Mouse (Mus musculus): ENCODE results near the gene Hs2st1.

Gene Hs2st1

DNA sequence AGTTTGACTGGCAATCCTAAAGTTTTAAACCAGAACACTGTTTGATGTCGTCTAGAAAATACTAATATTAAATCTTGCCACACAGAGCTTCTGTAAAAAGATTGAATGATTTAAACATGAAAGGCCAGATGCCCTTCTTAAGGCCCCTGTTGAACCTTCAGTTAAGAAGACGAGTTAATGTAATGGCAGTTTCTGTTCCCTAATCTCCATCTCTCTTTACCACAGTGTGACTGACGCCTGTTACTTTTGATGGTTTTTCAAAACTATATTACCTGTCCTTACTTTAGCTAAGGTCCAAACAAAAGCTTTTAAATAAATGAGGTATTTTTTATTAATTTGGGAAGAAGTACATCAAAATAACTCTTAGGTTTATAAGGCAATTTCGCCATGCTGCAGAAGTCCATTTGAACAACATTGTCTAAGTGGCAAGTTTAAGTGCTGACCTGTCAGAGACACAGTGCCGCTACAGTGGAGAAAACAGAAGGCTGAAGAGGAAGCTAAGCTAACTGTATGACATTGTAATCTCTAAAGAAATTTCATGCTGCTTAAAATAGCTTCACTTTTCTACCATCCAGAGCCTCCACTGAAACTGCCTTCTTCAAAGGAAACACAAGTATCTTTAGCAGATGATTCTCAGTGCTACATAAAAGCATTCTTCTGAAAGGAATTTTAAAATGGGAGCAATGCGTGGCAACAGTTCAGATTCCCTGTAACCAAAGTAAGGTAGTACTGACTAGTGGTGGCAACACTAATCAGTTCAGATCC, 15.0 kb upstream of the Hs2st1 start:
- no peak for DNase-seq (ENCODE audit: low read depth)

DNA sequence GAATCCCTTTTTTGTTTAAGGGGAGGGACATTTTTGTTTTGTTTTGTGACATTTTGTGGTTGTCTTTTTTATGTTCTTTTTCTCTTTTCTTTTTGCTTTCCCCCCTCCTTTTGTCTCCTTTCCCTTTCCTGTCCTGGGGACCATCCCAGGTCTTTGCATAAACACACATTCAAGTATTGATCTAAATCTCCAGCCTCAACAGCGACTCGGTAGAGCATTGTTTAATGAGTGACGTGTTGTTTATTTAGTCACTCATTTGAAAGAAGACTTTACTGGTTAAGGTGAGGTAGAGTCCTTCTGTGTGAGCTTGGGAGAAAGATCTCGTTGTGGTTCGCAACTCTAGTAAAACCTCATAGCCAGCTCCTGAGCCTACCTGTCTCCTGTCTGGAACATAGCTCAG, 13.8 kb upstream of the Hs2st1 start:
- no peak for DNase-seq (ENCODE audit: low read depth)

DNA sequence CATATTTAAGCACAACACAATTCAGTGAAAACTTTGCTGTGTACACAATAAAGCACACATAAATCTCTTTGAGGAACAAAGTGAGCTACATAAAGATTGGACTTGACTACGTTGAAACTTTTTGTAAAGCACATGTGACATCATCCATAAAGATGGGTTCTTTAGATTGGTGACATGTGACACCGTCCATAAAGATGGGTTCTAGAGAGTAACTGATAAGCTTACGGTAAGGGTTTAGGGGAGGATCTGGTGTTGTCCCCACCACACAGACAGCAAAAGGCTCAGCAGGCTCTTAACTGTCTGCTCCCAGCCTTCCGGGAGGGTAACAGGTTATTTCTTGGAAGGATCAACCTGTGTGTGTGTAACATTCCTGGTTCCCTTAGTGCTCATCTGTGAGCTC, 12.3 kb upstream of the Hs2st1 start:
- DNase-seq (ENCODE audit: low read depth): no peak

DNA sequence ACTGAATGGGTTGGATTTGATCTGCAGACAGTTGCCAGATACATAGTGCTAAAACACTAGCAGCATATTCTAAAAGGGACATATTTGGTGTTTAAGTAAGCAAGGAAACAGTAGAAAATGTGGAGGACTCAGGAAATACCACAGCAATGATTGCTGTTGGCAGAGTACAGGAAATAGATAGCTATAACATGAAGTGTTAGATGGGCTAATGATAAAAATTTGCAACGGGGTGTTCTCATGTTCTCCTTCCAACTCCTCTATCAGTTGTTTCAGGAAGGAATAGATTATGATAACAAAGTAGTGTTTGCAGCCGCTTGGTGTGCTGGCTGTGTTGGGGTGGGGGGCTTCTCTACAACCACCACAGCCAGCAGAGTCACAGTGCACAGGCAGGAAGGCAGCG, 11.9 kb upstream of the Hs2st1 start:
- no peak for DNase-seq (ENCODE audit: low read depth)

DNA sequence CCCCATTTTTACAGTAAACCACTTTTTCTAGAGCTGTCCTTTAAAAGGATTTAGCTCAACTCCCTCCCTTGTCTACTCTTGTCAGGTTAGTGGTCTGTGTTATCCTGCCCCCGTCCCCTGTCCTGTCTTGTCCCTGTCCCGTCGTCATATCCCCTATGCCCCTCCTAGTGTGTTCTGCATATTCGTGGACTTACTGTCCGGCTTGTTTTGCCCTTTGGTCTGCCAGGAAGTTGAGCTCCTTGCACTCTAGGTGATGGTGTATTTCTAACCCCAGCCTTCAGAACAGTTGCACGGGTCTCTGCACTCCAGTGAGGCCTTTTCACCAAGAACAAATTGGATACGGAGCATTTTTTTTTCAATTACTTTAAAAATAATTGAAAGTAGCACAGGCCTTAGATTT, 10.3 kb upstream of the Hs2st1 start:
- no peak for DNase-seq (ENCODE audit: low read depth)

DNA sequence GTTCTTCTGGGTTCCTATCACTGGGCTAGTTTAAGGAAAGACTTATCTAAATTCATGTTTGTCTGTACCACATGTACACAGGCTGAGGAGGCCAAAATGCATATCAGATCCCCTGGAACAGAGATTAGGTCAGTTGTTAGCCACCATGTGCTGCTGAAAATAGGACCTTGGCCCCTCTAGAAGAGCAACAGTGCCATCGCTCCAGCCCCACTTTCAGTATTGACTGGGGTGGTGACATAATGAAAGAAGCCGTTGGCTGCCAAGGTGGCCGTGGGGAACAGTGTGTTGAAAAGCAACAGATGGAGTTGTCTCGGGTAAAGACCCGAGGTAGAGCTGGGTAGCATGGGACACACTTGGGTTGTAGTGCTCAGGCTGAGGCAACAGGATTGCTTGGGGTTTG, 9.8 kb upstream of the Hs2st1 start:
- DNase-seq (ENCODE audit: low read depth): no peak

DNA sequence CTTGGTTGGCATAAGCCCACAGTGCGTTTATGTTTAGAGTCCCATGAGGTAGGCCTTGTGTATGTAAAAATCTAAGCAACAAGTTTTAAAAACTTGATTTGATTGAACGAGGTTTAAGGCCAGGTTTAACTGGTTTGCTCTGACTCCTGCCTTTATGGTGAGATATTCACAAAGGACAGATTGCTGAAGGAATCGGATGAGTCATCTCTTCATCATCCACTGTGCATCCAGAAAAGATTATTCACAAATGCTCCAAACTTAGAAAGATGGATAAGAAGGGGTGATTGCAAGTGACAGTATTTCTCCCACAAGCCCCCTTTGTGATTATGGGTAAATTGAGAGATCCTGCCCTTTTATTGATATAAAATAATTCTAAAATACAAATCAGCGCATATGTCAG, 8.9 kb upstream of the Hs2st1 start:
- DNase-seq (ENCODE audit: low read depth): no peak

DNA sequence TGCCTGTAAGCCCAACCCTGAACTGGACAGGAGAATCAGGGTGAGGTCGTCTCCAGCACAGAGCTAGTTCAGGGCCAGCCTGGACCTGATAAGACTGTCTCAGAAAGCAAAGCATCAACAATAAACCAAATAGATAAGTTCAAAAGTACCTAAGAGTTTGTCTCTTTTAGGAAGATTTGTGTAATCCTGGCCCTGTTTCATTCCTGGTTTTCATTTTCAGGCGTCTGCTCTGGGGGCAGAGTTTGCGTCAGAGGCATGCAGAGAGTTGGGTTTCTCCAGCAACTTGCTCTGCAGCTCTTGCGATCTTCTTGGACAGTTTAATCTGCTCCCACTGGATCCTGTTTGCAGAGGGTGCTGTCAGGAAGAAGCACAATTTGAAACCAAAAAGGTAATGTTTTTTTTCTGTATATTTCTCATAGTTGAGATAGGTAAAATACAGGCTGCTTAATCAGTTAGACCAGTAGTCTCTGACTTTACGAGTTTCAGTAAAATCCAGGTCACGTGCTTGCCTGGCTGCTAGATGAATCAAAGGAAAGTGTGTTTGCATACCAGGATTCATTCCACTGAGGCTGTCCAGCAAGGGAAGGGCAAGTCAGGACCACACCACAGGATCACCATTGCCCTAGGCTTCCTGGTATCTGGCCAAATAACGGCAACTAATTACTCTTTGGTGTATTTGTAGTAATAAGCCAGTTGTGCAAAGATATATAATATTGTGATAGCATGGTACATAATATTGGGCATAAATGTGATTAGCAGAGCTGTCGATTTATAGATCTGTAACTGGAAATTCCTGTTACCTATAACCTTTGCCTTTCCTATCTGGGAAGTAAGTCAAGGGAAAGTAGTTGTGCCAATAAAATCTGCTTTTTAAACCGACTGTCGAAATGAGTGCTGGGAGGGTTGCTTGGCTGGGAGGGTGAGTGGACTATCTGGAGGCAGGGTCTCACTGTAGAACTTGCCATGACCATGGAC, 7.7 kb upstream of the Hs2st1 start:
- DNase-seq (ENCODE audit: low read depth): no peak

DNA sequence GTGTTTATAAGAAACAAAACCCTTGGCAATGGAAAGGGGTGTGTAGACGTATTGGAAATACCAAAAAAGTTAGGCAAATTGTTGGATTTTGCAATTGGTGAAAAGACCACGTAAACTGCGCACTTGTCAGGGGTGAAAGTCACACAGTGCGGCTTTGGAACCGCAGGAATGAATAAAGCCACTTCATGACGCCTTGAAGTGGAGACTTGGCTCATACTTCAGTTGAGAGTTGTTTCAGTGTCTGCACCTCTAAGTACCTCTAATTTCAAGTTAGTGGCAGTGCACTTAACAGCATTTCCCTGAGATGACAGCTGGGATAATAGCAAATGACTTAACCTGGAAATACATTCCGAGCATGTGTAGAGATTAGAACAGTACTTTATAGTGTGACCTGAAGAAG, 4.3 kb upstream of the Hs2st1 start:
- DNase-seq (ENCODE audit: low read depth): no peak

DNA sequence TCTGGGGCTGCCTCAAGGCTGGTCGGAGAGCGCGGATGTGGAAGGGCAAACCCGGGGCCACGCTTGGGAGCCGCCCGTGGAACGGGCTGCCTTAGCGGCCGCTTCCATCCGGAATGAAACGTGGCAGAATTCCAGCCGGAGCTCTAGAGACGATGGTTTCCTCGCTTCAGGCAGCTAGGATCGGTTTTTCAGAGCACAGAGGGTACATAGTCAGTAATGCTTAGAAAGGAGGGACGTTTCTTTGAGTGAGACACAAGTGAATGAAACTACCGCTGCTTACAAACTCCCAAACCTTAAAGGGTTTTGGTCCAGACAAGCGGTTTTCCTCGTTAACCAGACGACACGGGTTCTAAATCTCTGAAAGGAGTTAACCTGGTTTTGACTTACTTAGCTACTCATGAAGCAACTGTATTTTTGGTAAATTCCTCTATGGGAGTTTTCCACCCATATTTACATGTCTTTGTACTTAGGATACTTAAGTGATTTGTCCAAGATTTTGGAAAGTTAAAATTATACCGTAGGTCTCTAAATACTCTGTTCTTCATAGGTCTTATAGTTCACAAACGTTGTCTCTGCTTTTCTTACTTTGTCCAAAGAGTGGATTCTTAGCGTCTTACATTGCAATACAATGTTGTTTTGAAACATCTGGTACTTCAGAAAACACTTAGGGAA, 971 bp upstream of the Hs2st1 start:
- DNase-seq (ENCODE audit: low read depth): no peak

DNA sequence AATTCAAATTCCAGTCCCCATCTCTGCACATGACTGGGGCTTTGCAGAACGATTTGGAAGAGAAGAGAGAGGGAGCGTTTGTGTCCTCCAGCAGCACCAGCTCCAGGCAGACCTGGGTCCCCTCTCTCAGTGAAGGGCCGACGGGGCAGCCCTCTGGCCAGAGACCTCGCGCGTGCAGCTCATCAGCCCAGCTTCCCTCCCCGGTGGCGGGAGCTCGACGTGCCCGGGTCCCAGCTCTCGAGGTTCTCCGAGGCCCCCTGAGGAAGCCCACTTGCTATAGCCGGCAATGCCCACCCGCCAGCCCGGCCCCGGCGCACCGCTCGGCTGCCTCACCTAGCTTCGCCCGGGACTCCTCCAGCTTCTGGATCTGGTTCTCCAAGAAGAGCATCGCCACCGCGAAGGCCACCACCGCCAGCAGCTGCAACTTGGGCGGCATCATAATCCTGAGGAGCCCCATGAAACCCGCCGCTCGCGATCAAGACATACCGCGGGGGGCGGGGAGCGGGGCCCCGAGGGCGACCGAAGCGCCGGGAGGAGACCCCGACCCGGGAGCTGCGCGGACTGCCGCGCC, 495 bp downstream of the Hs2st1 start:
- no peak for DNase-seq (ENCODE audit: low read depth)

DNA sequence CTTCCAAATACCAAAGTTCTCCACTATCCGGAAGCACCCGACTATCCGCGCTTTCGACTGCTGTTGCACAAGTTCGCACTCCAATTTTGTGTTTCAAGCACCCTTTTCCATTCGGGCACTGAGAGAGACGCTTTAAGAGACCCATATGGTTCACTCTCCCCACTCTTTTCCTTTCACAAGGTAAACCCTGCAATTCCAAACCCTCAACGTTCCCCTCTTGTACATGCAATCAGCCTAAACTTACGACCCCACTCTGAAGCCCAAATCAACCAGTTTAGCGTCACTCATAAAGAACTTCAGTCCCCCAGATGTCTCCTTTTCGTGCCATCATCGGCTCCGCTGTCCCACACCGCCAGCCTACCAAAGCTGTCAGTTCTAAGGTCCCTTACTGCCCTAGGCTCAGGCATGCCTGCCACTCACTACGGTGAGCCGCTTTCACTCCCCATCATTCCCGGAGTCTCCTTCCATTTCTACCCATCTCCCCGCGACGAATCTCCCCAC, 1.1 kb downstream of the Hs2st1 start:
- peak; percentile 47 for DNase-seq (ENCODE audit: low read depth)

DNA sequence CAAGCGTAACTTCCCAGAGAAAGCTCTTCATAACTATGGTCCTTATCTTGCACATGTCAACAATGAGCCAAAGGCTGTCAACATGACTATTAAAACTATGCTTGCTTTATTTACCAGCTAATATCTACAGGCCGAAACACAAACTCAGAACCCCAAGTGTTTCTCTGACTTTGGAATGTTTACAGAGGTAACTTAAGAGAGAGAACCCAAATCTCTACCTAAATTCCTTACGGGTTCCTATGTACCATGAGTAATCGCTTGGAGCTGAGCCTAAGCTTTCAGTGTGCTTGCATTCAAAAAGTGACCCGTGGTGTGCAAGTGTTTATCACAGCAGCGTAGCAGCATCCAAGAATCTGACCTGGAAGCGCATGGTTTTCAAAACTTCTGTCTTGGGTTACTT, 4.8 kb downstream of the Hs2st1 start:
- DNase-seq (ENCODE audit: low read depth): no peak

DNA sequence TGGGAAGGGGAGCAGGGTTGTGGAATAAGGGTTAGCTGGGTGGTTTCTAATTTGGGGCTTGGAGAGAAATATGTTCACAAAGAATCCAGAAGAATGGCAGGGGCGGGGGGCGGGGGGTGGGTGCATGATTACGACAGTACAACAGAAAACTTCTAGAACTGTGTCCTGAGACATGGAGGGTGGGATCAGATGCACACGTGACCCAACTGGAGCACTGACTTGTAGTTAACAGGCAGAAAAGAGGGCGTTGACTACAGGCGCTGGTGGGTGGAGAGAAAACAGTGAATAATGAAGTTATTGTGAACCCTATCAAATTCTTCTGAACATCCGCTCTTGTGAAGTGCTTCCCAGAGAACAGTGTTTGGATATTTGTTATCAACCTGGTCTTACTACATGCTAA, 6.1 kb downstream of the Hs2st1 start:
- DNase-seq (ENCODE audit: low read depth): no peak

DNA sequence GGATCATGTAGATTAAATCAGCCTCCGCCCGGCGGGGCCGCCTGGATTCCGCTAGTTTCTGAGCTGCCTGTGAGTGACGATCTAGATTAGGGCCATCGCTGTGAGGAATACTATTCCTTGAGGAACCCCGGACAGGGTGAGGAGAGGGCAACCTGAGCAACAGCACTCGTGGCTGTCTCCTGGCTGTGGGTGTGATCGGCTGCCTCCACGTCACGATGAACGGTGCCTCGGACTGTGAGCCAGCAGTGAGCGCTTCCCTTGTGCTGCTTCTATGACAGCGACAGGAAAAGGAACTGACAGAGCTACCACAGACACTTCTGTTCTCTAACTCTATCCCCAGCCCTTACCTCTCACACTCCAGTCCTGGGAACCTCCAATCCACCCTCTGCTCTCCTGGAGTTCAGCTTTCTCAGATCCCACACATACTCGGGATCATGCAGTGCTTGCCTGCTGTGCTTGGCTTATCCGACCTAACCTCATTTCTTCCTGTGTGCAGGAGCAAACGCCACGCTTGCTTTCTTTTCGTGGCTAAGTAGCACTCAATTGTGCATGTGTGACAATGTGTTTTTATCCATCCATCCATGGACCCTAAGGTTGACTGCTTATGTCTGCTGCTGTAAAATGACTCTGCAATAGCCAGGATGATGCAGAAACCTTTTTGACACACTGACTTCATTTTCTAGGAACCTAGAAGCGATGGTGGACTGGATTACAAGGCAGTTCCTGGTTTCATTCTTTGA, 8.3 kb downstream of the Hs2st1 start:
- peak; percentile 18 for DNase-seq (ENCODE audit: low read depth)

DNA sequence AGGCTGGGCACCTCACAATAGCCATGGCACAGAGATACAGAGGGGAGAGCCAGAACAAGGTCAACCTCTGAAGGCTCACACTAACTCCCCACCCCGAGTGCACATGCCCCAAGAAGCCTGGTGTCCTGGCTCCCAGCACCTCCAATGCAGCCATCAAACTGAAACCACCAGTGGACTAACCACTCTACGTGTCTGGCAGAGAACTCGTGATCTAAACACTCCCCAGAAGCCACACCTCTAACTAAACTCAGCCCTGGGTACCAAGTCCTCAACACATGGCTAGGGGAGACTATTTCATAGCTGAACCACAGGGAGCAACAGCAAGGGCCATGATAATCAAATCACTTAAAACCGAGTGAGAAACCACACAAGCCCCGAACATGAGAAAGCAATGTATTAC, 11.7 kb downstream of the Hs2st1 start:
- no peak for DNase-seq (ENCODE audit: low read depth)

DNA sequence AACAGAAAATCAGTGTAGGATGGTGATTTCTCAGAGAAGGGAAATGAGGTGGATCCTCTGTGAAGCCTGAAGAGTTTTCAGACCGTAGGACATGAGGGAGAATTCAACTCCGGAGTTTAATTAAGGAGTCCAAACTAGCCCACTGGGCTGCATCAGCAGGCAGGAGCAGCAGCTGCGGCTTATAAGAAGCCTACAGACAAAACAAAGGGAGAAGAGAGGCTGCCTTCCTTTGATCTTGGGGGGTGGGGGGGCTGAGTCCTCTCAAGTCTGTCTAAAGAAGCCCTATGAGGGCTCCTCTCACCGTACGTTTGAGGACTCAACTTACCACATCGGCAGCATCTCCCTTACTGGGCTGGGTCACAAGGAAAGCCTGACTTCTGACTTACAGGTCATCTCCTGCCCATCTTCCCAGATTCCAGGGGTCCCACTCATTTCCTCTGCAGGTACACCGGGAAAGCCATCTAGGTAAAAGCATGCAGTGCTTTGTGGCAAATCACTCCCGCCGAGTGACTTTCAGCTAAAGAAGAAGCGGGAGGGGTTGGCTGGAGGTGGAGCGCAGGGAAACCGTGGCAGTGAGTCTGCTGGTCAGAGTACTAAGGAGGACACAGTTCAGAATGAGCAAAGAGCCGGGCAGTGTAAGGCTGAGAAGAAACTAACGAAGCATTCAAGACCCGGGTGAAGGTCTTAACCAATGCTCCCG, 13.2 kb downstream of the Hs2st1 start:
- no peak for DNase-seq (ENCODE audit: low read depth)

DNA sequence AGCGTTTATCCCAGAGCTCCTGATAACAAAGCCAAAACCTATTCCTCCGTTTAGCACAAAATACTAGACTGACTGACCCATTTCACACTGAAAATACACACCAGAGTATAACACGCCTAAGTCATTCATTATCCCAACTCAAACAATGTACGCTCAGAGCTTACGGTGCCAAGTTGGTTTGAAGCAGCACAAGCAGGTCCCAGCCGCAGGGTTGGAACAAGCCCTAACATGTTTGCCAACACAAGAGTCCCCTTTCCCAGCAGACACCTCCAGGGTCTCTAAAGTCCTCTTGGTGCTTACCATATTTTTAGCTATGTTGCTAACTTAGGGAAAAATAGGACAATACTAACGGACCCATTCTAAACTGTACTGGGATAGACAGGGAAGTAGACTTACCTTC, 14.8 kb downstream of the Hs2st1 start:
- no peak for DNase-seq (ENCODE audit: low read depth)

DNA sequence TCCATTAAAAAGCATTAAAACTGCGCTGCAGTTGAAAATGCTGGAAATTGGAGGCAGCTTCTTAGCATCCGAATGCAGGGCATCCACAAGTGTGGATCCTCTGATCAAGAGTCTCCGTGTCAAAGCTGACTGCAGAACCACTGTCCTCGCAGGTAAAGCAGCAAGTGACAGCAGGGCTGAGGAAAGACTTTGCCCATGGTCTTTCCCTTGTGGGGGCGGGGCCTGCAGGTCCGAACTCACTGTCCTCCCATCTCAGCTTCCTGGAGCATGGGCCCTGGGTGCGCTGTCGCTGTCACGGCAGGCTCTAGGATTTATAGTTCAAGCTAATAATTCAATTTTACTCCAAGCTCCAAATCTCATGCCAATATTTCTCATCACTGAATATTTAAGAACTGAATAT, 15.5 kb downstream of the Hs2st1 start:
- DNase-seq (ENCODE audit: low read depth): no peak

DNA sequence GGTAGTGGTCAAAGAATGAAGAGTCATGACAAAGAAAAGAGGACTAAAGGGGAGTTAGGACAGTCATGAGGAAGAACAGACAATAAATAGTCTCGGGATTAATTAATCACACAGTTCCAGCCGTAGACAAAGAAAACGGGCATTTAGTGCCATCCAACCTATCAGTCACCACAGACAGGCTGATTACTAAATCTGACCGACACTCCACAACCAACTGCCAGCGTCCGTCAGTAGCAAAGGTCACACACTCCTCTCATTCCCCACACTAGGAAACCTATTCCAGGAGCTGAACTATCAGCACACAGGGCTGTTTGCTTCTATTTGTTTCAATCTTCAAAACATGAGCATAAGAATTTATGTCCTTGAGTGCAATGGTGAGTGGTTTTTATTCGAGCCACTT, 16.0 kb downstream of the Hs2st1 start:
- DNase-seq (ENCODE audit: low read depth): no peak

DNA sequence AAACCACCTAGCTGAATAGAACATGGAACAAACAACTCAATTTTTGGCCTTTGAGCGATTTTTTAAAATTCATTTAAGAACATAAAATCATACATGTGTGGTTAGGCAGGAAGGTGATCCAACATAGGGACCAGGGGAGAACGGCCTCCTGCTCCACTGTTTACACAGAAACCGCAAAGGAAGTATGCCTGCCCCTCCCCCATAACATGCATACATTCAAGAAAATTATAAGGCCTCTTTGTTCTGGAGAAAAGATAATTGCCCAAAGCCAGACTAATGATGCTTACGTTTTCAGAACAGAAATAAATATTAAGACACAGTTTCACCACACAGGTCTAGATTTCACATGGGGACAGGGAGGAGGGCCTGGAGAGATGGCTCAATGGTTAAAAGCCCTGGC, 18.6 kb downstream of the Hs2st1 start:
- DNase-seq (ENCODE audit: low read depth): no peak

Measured in induced T-regulatory cell, adult 2 months (primary cell).